29 mouse cellular contexts compared by ENCODE assay signal in the genomic region with DNA sequence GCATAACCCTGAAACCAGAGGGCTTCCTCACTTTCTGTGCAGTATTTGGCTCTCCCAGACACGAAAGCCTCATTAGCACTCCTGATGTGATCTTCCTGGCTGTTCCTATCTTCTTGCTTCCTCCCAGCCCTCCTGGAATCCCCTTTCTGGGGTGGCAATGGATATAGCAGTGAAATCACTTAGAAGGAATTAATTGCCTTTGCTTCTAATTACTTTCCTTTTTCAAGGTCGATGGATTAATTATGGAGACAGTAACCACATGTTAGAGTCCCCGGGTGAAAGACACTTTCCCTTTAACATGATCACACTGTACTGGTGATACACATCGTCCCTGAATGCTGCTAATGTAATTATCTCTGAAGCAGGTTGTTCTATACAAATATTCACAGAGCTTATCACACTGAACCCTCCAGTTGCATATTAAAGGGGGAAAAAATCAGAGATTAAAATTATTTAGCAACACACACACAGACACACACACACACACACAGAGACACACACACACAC.
A peak's percentile ranks its signal among the peaks of the same experiment; 100 is the strongest.
DNase-seq lines count a peak whose midpoint lies in the region; ATAC-seq lines count a peak whose summit lies in the region.
"Had no signal": no experiment of that assay in that cellular context is flagged by ENCODE, and none has a peak within 500 bp of the region (broad histone marks: within the 10 kb centered on the region; RNA-seq: fewer than 3 reads in every experiment).

No protein-coding gene starts in this region.

- H3K36me3 ChIP-seq in hindbrain, embryonic 13.5 days: no peaks in the 10 kb centered on the region
- H3K36me3 ChIP-seq in hindbrain, embryonic 12.5 days: no peaks in the 10 kb centered on the region
- no peaks in the 10 kb centered on the region for H3K36me3 ChIP-seq in midbrain, embryonic 14.5 days (ENCODE audit: control insufficient read depth, insufficient read depth, low read length)
- no peaks in the 10 kb centered on the region for H3K36me3 ChIP-seq in midbrain, embryonic 15.5 days (replicated peaks)
- no peaks in the 10 kb centered on the region for H3K36me3 ChIP-seq in limb, embryonic 10.5 days
- H3K36me3 ChIP-seq: heart, embryonic 13.5 days; limb, embryonic 12.5 days; liver, embryonic 15.5 days; lung, embryonic 15.5 days; midbrain, embryonic 12.5 days; neural tube, embryonic 12.5 days had no signal

- DNase-seq in midbrain, embryonic 14.5 days: peak; percentile 42
- peak; percentile 42 for DNase-seq in Muller cell, postnatal 12 days (ENCODE audit: inconsistent ontology term)
- peak; percentile 15 for DNase-seq in limb, embryonic 10.5 days (ENCODE audit: low spot score)
- DNase-seq in gastrocnemius, adult 8-10 months (ENCODE audit: low spot score in 2 of 2): no peak
- DNase-seq: adrenal gland, adult 2 months; cerebellum, adult 8-10 months; cerebellum, postnatal 25 days; forebrain, postnatal 0 days; gastrocnemius, postnatal 10 days; heart, postnatal 10 days; kidney, adult 9 months; kidney, postnatal 10 days; right cerebral cortex, adult 18-20 months; thymus, adult 18-20 months; thymus, postnatal 36 days had no signal

- H3K27me3 ChIP-seq in hindbrain, embryonic 13.5 days: 0 out of 2 replicates have a peak, but pooled peaks cover 9% of the 10 kb centered on the region
- H3K27me3 ChIP-seq in hindbrain, embryonic 12.5 days: no peaks in the 10 kb centered on the region
- no peaks in the 10 kb centered on the region for H3K27me3 ChIP-seq in midbrain, embryonic 14.5 days (ENCODE audit: control insufficient read depth, insufficient read depth, low read length)
- H3K27me3 ChIP-seq in midbrain, embryonic 15.5 days (replicated peaks): no peaks in the 10 kb centered on the region; the same call in 1 of the 2 replicates
- no peaks in the 10 kb centered on the region for H3K27me3 ChIP-seq in limb, embryonic 10.5 days (ENCODE audit: low read depth, poor library complexity, severe bottlenecking)
- H3K27me3 ChIP-seq: limb, embryonic 12.5 days; liver, embryonic 15.5 days; lung, embryonic 15.5 days; midbrain, embryonic 12.5 days; neural tube, embryonic 12.5 days had no signal

- 56% methylated on average over 4 of the region's 4 CpGs for WGBS in hindbrain, embryonic 13.5 days
- WGBS in hindbrain, embryonic 12.5 days: 70% methylated on average over 4 of the region's 4 CpGs
- WGBS in midbrain, embryonic 14.5 days: 48% methylated on average over 4 of the region's 4 CpGs
- WGBS in midbrain, embryonic 15.5 days: 51% methylated on average over 4 of the region's 4 CpGs
- 75% methylated on average over 4 of the region's 4 CpGs for WGBS in limb, embryonic 10.5 days

- no peaks in the 10 kb centered on the region for H3K9me3 ChIP-seq in hindbrain, embryonic 13.5 days
- H3K9me3 ChIP-seq in hindbrain, embryonic 12.5 days (replicated peaks): no peaks in the 10 kb centered on the region
- H3K9me3 ChIP-seq in midbrain, embryonic 14.5 days (ENCODE audit: control insufficient read depth, low read length): no peaks in the 10 kb centered on the region
- H3K9me3 ChIP-seq in midbrain, embryonic 15.5 days: no peaks in the 10 kb centered on the region
- no peaks in the 10 kb centered on the region for H3K9me3 ChIP-seq in limb, embryonic 10.5 days (replicated peaks)
- H3K9me3 ChIP-seq: heart, embryonic 13.5 days; limb, embryonic 12.5 days; liver, embryonic 15.5 days; lung, embryonic 15.5 days; midbrain, embryonic 12.5 days; neural tube, embryonic 12.5 days had no signal

- no peak overlapping the region for H3K4me2 ChIP-seq in hindbrain, embryonic 13.5 days
- H3K4me2 ChIP-seq in hindbrain, embryonic 12.5 days (replicated peaks): no peak overlapping the region
- H3K4me2 ChIP-seq in midbrain, embryonic 14.5 days (ENCODE audit: low read length): no peak overlapping the region
- H3K4me2 ChIP-seq in midbrain, embryonic 15.5 days: no peak overlapping the region
- H3K4me2 ChIP-seq: heart, embryonic 13.5 days; limb, embryonic 12.5 days; liver, embryonic 15.5 days; lung, embryonic 15.5 days; midbrain, embryonic 12.5 days; neural tube, embryonic 12.5 days had no signal

- no peak; the same call in 1 of the 2 replicates for ATAC-seq in hindbrain, embryonic 13.5 days (ENCODE audit: low FRiP score)
- ATAC-seq in hindbrain, embryonic 12.5 days (ENCODE audit: low FRiP score): no peak
- no peak for ATAC-seq in midbrain, embryonic 14.5 days (ENCODE audit: low FRiP score, low TSS enrichment)
- no peak for ATAC-seq in midbrain, embryonic 15.5 days (replicated peaks)
- ATAC-seq in megakaryocyte, adult 5-6 weeks (ENCODE audit: poor library complexity, severe bottlenecking): no peak
- ATAC-seq: activated CD4-positive, CD25-positive, alpha-beta regulatory T cell, adult 4 months; forebrain, postnatal 0 days; intestine, postnatal 0 days had no signal

- H3K4me3 ChIP-seq in hindbrain, embryonic 13.5 days: no peak overlapping the region
- no peak overlapping the region for H3K4me3 ChIP-seq in hindbrain, embryonic 12.5 days
- no peak overlapping the region for H3K4me3 ChIP-seq in midbrain, embryonic 14.5 days (replicated peaks; ENCODE audit: low read depth, low read length)
- no peak overlapping the region for H3K4me3 ChIP-seq in midbrain, embryonic 15.5 days
- no peak overlapping the region for H3K4me3 ChIP-seq in limb, embryonic 10.5 days
- H3K4me3 ChIP-seq: heart, embryonic 13.5 days; limb, embryonic 12.5 days; liver, embryonic 15.5 days; lung, embryonic 15.5 days; midbrain, embryonic 12.5 days; myocyte; neural tube, embryonic 12.5 days had no signal

- no peak overlapping the region for H3K9ac ChIP-seq in hindbrain, embryonic 13.5 days
- no peak overlapping the region for H3K9ac ChIP-seq in hindbrain, embryonic 12.5 days
- no peak overlapping the region for H3K9ac ChIP-seq in midbrain, embryonic 14.5 days (replicated peaks; ENCODE audit: low read length)
- no peak overlapping the region for H3K9ac ChIP-seq in midbrain, embryonic 15.5 days
- H3K9ac ChIP-seq: forebrain, postnatal 0 days; heart, embryonic 13.5 days; limb, embryonic 12.5 days; liver, embryonic 15.5 days; lung, embryonic 15.5 days; midbrain, embryonic 12.5 days; neural tube, embryonic 12.5 days had no signal

- peak overlapping the region; percentile 52; the same call in 1 of the 2 replicates for H3K27ac ChIP-seq in hindbrain, embryonic 13.5 days
- H3K27ac ChIP-seq in hindbrain, embryonic 12.5 days: no peak overlapping the region
- H3K27ac ChIP-seq in midbrain, embryonic 14.5 days (replicated peaks; ENCODE audit: low read depth, low read length): no peak overlapping the region
- H3K27ac ChIP-seq in midbrain, embryonic 15.5 days: no peak overlapping the region
- H3K27ac ChIP-seq in limb, embryonic 10.5 days: no peak overlapping the region
- H3K27ac ChIP-seq: heart, embryonic 13.5 days; limb, embryonic 12.5 days; liver, embryonic 15.5 days; lung, embryonic 15.5 days; midbrain, embryonic 12.5 days; neural tube, embryonic 12.5 days; stomach, postnatal 0 days had no signal

- H3K4me1 ChIP-seq in hindbrain, embryonic 13.5 days (replicated peaks): peaks cover 7% of the 10 kb centered on the region
- no peaks in the 10 kb centered on the region for H3K4me1 ChIP-seq in hindbrain, embryonic 12.5 days
- H3K4me1 ChIP-seq in midbrain, embryonic 14.5 days (ENCODE audit: control insufficient read depth, insufficient read depth, low read length): no peaks in the 10 kb centered on the region
- H3K4me1 ChIP-seq in midbrain, embryonic 15.5 days: no peaks in the 10 kb centered on the region
- H3K4me1 ChIP-seq in limb, embryonic 10.5 days: peaks cover 33% of the 10 kb centered on the region
- H3K4me1 ChIP-seq: lung, embryonic 15.5 days; neural tube, embryonic 12.5 days had no signal

Comparison
In these comparisons a context has a peak if more than half of its experiments do, and no peak if none do; other contexts are left out.
1. DNase-seq: peak in midbrain, embryonic 14.5 days (single experiment), Muller cell, postnatal 12 days (single experiment) and limb, embryonic 10.5 days (single experiment); none in gastrocnemius, adult 8-10 months (0 of 2).